In genomic region chr10:59250679-59251078, GRCm38 (mm10) we compare ENCODE assay signal across 26 mouse cellular contexts.
"Had no signal": no experiment of that assay in that cellular context is flagged by ENCODE, and none has a peak within 500 bp of the region (broad histone marks: within the 10 kb centered on the region; RNA-seq: fewer than 3 reads in every experiment).

No protein-coding gene starts in this region.

- H3K27ac ChIP-seq: gastrocnemius, adult 2 months; heart, adult 2 months; heart, embryonic 13.5 days; heart, embryonic 15.5 days; hindbrain, embryonic 13.5 days; hindbrain, embryonic 15.5 days; hindbrain, postnatal 0 days; kidney, embryonic 15.5 days; kidney, postnatal 0 days; layer of hippocampus, adult 2 months; left cerebral cortex, adult 2 months; limb, embryonic 10.5 days; limb, embryonic 12.5 days; liver, embryonic 13.5 days; liver, embryonic 15.5 days had no signal

- H3K27me3 ChIP-seq: heart, embryonic 13.5 days; heart, embryonic 15.5 days; hindbrain, embryonic 13.5 days; hindbrain, embryonic 15.5 days; kidney, embryonic 15.5 days; limb, embryonic 12.5 days; liver, embryonic 13.5 days; liver, embryonic 15.5 days had no signal

- H3K9me3 ChIP-seq: heart, embryonic 13.5 days; heart, embryonic 15.5 days; hindbrain, embryonic 13.5 days; hindbrain, embryonic 15.5 days; kidney, embryonic 15.5 days; limb, embryonic 10.5 days; limb, embryonic 12.5 days; liver, embryonic 13.5 days; liver, embryonic 15.5 days had no signal

- H3K36me3 ChIP-seq: heart, embryonic 13.5 days; heart, embryonic 15.5 days; hindbrain, embryonic 13.5 days; hindbrain, embryonic 15.5 days; kidney, embryonic 15.5 days; limb, embryonic 10.5 days; limb, embryonic 12.5 days; liver, embryonic 13.5 days; liver, embryonic 15.5 days had no signal

- H3K4me3 ChIP-seq: gastrocnemius, adult 2 months; heart, adult 2 months; heart, embryonic 13.5 days; heart, embryonic 15.5 days; hindbrain, embryonic 13.5 days; hindbrain, embryonic 15.5 days; kidney, embryonic 15.5 days; layer of hippocampus, adult 2 months; left cerebral cortex, adult 2 months; limb, embryonic 10.5 days; limb, embryonic 12.5 days; liver, embryonic 13.5 days; liver, embryonic 15.5 days had no signal

- DNase-seq: gastrocnemius, adult 2 months; gastrocnemius, postnatal 10 days; gastrocnemius, postnatal 25 days; heart, adult 11 months; heart, adult 2 months; heart, postnatal 14 days; heart, postnatal 36 days; kidney, adult 11 months; kidney, adult 2 months; kidney, adult 9 months; kidney, postnatal 25 days; kidney, postnatal 4 days; liver; liver, embryonic 13.5 days had no signal

- H3K4me1 ChIP-seq: hindbrain, embryonic 13.5 days; hindbrain, embryonic 15.5 days; limb, embryonic 10.5 days; limb, embryonic 12.5 days had no signal
